Mouse (Mus musculus) bone marrow macrophage, adult 2 months (primary cell): ENCODE measurements around the gene Shc2.

ENCODE experiments used
- CTCF ChIP-seq: IDR thresholded peaks from 2 replicates; pipeline ENCODE4 v1.5.1; 2012; ENCODE audit warnings: low read depth, mild to moderate bottlenecking, low read length, moderate library complexity
- POLR2A ChIP-seq: IDR thresholded peaks from 2 replicates; pipeline ENCODE4 v1.6.1; 2012; ENCODE audit warnings: mild to moderate bottlenecking, low read depth, low read length, borderline replicate concordance

DNA sequence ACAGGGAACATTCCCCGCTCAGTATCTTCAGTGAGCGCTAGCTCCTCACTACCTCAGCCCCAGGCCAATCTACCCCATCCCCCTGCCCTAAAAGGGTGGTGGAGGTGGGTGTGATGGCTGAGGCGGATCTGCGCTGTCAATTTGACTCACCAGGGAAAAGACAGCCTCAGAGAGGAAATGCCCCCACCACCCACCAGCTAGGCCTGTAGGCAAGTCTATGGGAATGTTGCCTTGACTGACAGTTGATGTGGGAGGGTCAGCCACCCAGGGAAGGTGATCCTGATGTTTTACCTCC lies 39.8 kb downstream of the Shc2 start:
- TF ChIP-seq CTCF (no peak), POLR2A (no peak)
